Mouse (Mus musculus) liver, embryonic 16.5 days (tissue): ENCODE data around the gene Gm20403. TPM values are rescaled to one million over a fixed set of nuclear protein-coding genes. Genes with fewer than 3 reads are reported as not detected.

Experiments used
- ATAC-seq: fragments of 200-750 bp; cut with Nextera tagmentation; 2 replicates; pipeline ENCODE4 v1.8.0; 2017; ENCODE audit warnings: low read depth, mild to moderate bottlenecking, moderate number of reproducible peaks, moderate library complexity
- H3K27ac ChIP-seq: fragments of 300-500 bp; sonication (generic); 2 replicates; pipeline ENCODE4 v1.5.1; 2014; ENCODE audit warnings: mild to moderate bottlenecking, low read length
- H3K27me3 ChIP-seq: fragments of 300-500 bp; sonication (generic); 2 replicates; pipeline ENCODE4 v1.6.1; 2014; ENCODE audit warnings: low read depth, low read length, mixed read lengths; ENCODE audit not compliant: control insufficient read depth, insufficient read depth
- H3K36me3 ChIP-seq: fragments of 300-500 bp; sonication (generic); 2 replicates; pipeline ENCODE4 v1.6.1; 2014; ENCODE audit warnings: mild to moderate bottlenecking; ENCODE audit not compliant: control insufficient read depth, insufficient read depth
- H3K4me1 ChIP-seq: fragments of 300-500 bp; sonication (generic); 2 replicates; pipeline ENCODE4 v1.6.1; 2014; ENCODE audit warnings: low read depth, low read length, mixed read lengths; ENCODE audit not compliant: control insufficient read depth
- H3K4me2 ChIP-seq: fragments of 300-500 bp; sonication (generic); 2 replicates; pipeline ENCODE4 v1.6.1; 2014; ENCODE audit warnings: low read depth, low read length, mixed read lengths
- H3K4me3 ChIP-seq: fragments of 300-500 bp; sonication (generic); 2 replicates; pipeline ENCODE4 v1.5.1; 2014; ENCODE audit warnings: low read depth, mild to moderate bottlenecking, low read length
- H3K9ac ChIP-seq: fragments of 300-500 bp; sonication (generic); 2 replicates; pipeline ENCODE4 v1.6.1; 2014; ENCODE audit warnings: low read depth, low read length
- H3K9me3 ChIP-seq: fragments of 300-500 bp; sonication (generic); replicated peaks from 2 replicates; pipeline ENCODE4 v1.6.1; 2016; ENCODE audit warnings: low read length; ENCODE audit not compliant: control insufficient read depth
- WGBS: fragments of 180-500 bp; shearing (Covaris S2); extraction: QIAGEN DNeasy Blood & Tissue Kit; methylation state at CpG from one replicate; pipeline ENCODE4 v1.1.7; 2014; ENCODE audit not compliant: insufficient replicate concordance; 5-methylcytosine and 5-hydroxymethylcytosine counted together
- polyA plus RNA-seq: library from polyadenylated mRNA; unstranded; fragments of >200 nt; fragmentation: Nextera tagmentation; extraction: Ambion mirVana; gene quantifications from 2 replicates; pipeline ENCODE4 v1.2.1, GENCODE M21; 2015

Gm20403 gene
- not detected in 2 replicates for polyA plus RNA-seq

GRCm38 (mm10) chr12:54986052-54986717 is at the start of gene Gm20403:
Gm20403 (minus strand) TSS chr12:54986529.
- Histone ChIP-seq H3K4me1 (peaks cover 28% of the 10 kb centered on the region), H3K4me3 (peak within 1 kb of the TSS; percentile 90), H3K4me2 (peak within 1 kb of the TSS; percentile 93), H3K9me3 (no peaks in the 10 kb centered on the region), H3K27ac (peak within 1 kb of the TSS; percentile 94), H3K9ac (peak within 1 kb of the TSS; percentile 89), H3K36me3 (peaks cover 9% of the 10 kb centered on the region), H3K27me3 (no peaks in the 10 kb centered on the region)
- ATAC-seq = peak; percentile 78
- under 1% methylated on average over 59 of the region's 60 CpGs for WGBS

- H3K36me3 ChIP-seq = no peaks in the 10 kb centered on the region
- no peak overlapping the region for H3K4me3 ChIP-seq
- H3K9ac ChIP-seq = no peak overlapping the region
- ATAC-seq = no peak
- H3K27me3 ChIP-seq = no peaks in the 10 kb centered on the region
- no peaks in the 10 kb centered on the region for H3K9me3 ChIP-seq
- H3K27ac ChIP-seq = no peak overlapping the region
- H3K4me1 ChIP-seq = no peaks in the 10 kb centered on the region
- WGBS = 31% methylated on average over 3 of the region's 3 CpGs
- no peak overlapping the region for H3K4me2 ChIP-seq
These were observed 40.8 kb upstream of the Gm20403 start for GRCm38 (mm10) chr12:55027088-55027487.

- Histone ChIP-seq H3K4me3 (no peak overlapping the region), H3K9ac (no peak overlapping the region), H3K9me3 (no peaks in the 10 kb centered on the region), H3K27me3 (no peaks in the 10 kb centered on the region), H3K4me1 (no peaks in the 10 kb centered on the region), H3K4me2 (no peak overlapping the region), H3K36me3 (no peaks in the 10 kb centered on the region), H3K27ac (no peak overlapping the region)
- WGBS = 39% methylated on average over 2 of the region's 2 CpGs
- no peak for ATAC-seq
These were observed 37.0 kb upstream of the Gm20403 start for GRCm38 (mm10) chr12:55023284-55023683.

GRCm38 (mm10) chr12:55019421-55019877 is 33.1 kb upstream of the Gm20403 start:
- no peak overlapping the region for H3K4me2 ChIP-seq
- no peaks in the 10 kb centered on the region for H3K36me3 ChIP-seq
- no peaks in the 10 kb centered on the region for H3K27me3 ChIP-seq
- no peaks in the 10 kb centered on the region for H3K4me1 ChIP-seq
- no peaks in the 10 kb centered on the region for H3K9me3 ChIP-seq
- no peak overlapping the region for H3K4me3 ChIP-seq
- 47% methylated on average over 7 of the region's 7 CpGs for WGBS
- H3K9ac ChIP-seq = no peak overlapping the region
- peak overlapping the region; percentile 65 for H3K27ac ChIP-seq
- ATAC-seq = no peak

GRCm38 (mm10) chr12:55017119-55017721 is 30.9 kb upstream of the Gm20403 start:
- no peak overlapping the region for H3K9ac ChIP-seq
- no peak overlapping the region for H3K27ac ChIP-seq
- H3K4me3 ChIP-seq = no peak overlapping the region
- no peaks in the 10 kb centered on the region for H3K27me3 ChIP-seq
- 60% methylated on average over 9 of the region's 9 CpGs for WGBS
- H3K9me3 ChIP-seq = no peaks in the 10 kb centered on the region
- no peak for ATAC-seq
- H3K36me3 ChIP-seq = no peaks in the 10 kb centered on the region
- H3K4me1 ChIP-seq = no peaks in the 10 kb centered on the region
- no peak overlapping the region for H3K4me2 ChIP-seq

GRCm38 (mm10) chr12:55016339-55017118 is 30.2 kb upstream of the Gm20403 start:
- no peak for ATAC-seq
- Histone ChIP-seq H3K4me2 (no peak overlapping the region), H3K4me3 (no peak overlapping the region), H3K4me1 (no peaks in the 10 kb centered on the region), H3K9me3 (no peaks in the 10 kb centered on the region), H3K27me3 (no peaks in the 10 kb centered on the region), H3K27ac (no peak overlapping the region), H3K36me3 (no peaks in the 10 kb centered on the region), H3K9ac (no peak overlapping the region)
- WGBS = 43% methylated on average over 8 of the region's 8 CpGs

- Histone ChIP-seq H3K4me3 (no peak overlapping the region), H3K4me2 (no peak overlapping the region), H3K36me3 (no peaks in the 10 kb centered on the region), H3K27ac (no peak overlapping the region), H3K9ac (no peak overlapping the region), H3K4me1 (no peaks in the 10 kb centered on the region), H3K9me3 (no peaks in the 10 kb centered on the region), H3K27me3 (no peaks in the 10 kb centered on the region)
- no peak for ATAC-seq
- WGBS = 82% methylated on average over 5 of the region's 5 CpGs
These were observed 29.1 kb upstream of the Gm20403 start for GRCm38 (mm10) chr12:55015428-55015827.

- H3K4me2 ChIP-seq = no peak within 1 kb of the TSS
- no peaks in the 10 kb centered on the region for H3K9me3 ChIP-seq
- no peaks in the 10 kb centered on the region for H3K27me3 ChIP-seq
- H3K9ac ChIP-seq = no peak within 1 kb of the TSS
- H3K4me3 ChIP-seq = no peak within 1 kb of the TSS
- no peak for ATAC-seq
- H3K4me1 ChIP-seq = no peaks in the 10 kb centered on the region
- no peaks in the 10 kb centered on the region for H3K36me3 ChIP-seq
- H3K27ac ChIP-seq = no peak within 1 kb of the TSS
- WGBS = 72% methylated on average over 6 of the region's 6 CpGs
These were observed 27.5 kb upstream of the Gm20403 start, which contains the start of gene Baz1a for GRCm38 (mm10) chr12:55013626-55014398. Baz1a (minus strand) TSS chr12:55014348.
